Mouse (Mus musculus): ENCODE data around the gene Aff4.
A peak's percentile ranks its signal among the peaks of the same experiment; 100 is the strongest.
"Not testable (repeated sequence)": the region's sequence is repeated elsewhere in the genome, so short reads cannot be mapped to it uniquely, and the experiment has no call there.

Gene Aff4

DNA sequence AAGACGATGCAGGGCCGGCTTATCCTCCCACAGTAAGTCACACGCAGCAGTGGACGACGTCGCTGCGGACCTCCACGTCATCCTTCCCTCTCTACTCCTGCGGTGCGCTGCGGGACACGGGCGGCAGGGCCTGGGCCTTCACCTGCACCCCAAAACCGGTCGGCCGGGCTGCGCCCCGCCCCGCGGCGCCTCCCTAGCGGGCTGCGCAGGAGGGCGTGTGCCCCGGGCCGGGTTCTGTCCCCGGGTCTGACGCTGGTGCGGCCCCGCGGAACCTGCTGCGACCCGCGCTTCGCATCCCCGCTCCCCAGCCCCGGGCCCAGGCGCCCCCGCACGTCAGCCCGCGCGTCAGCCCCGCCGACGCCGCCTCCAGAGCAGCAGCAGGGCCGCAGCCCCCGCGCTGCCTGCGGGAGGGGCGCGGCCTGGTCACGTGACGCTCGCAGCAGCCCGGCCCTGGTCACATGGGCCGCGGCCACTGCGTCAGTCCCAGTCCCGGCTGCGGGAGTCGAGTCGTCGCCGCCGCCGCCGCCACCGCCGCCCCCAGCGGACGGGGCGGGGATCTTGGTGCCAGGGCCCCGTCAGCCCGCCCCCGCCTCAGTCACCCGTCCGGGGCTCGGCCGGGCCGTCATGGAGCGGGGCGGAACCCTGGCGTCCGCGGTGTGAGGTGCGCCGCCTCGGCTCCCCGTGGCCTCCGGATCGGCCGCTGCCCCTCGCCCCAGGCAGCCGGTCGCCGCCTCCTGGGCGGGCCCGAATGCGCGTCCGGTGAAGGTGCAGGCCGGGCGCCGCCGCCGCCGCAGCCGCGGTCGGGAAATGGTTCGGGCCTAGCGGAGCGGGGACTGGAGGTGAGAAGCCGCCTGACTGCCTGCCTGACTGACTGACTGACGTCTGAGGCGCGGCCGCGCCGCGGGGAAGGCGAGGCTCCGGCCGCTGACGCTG lies at the start of gene Aff4:
Gene Aff4, plus strand, starts transcription at position 543 of the 933 bp plus-strand sequence.
- DNase-seq (ENCODE audit: low read depth, low spot score) = peak; percentile 75

DNA sequence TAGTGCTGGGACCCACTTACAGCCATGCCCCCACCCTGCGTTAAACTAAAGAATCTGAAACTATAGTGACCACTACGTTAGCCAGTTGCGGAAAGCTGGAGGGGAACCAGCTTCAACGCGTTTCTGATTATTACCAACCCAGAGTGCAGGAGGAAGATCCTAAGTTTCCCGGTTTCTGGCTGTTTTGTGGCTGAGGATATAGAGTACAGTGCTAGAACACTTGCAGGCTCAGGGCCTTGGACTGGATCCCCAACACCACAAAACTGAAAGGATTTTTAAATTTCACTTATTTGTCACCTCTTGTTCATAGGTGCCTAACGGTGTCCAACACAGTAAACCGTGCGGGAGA lies 49.5 kb upstream of the Aff4 start:
- DNase-seq (ENCODE audit: low read depth, low spot score) = no peak

- no peak for DNase-seq (ENCODE audit: low read depth, low spot score)
Observed at GRCm38 (mm10) chr11:53304044-53304840, 46.4 kb upstream of the Aff4 start.

DNA sequence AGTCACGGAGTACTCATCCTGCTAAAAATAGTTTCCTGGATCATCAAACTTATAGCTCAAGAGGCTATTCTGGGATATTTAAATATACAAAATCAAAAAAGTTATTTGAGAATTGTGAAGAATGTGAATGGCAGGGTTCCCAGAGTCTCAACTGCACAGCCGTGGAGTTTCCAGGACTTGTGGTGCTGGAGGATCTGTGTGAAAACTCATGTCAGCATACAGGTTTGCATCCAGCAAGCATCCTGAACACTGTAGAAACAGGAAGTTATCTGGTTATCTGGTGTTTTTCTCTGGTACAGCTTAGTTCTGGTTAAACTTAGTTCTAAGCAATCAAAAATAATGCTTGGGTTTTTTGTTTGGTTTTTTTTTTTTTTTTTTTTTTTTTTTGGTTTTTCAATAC lies 43.7 kb upstream of the Aff4 start:
- DNase-seq (ENCODE audit: low read depth, low spot score) = no peak

DNA sequence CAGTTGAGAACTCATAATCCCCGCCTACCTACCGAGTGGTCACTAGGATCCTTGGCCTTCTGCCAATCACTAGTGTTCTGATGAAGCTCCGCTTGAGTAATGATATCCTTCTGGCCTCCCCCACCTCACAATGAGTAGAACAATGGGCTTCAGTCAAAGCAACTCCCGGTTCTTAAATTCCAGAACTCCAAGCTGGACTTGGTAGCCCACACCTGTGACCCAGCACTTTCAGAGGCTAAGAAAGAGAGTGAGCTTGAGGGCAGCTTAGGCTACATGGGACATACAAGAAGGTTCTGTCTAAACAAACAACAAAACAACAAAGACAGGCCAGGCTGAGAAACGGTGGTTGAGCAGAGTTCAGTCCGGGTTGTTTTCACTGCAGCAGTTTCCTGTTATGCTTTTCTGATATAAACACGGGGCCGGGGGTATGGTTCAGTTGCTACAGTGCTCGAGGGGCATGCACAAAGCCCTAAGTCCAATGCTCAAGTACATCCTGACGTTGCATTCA lies 43.0 kb upstream of the Aff4 start:
- no peak for DNase-seq (ENCODE audit: low read depth, low spot score)

- DNase-seq (ENCODE audit: low read depth, low spot score) = no peak
Observed at GRCm38 (mm10) chr11:53308251-53308864, 42.3 kb upstream of the Aff4 start.

GRCm38 (mm10) chr11:53308884-53309310 lies 41.7 kb upstream of the Aff4 start:
- no peak for DNase-seq (ENCODE audit: low read depth, low spot score)

DNA sequence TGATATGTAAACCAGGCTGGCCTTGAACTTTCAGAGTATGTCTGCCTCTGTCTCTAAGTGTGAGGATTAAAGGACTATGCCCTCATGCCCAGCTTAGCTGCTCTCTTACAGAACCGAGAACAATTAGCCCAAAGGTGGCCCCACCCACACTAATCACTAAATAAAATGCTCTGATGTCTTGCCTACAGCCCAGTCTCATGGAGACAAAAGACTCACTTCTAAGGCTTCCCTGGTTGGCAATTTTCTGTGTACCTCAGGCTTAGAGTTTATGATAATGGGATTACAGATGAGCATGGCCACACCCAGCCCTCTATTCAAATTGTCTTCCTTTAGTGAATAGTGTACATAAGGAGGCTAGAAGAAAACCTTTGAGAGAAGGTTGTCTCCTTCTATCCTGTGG lies 39.2 kb upstream of the Aff4 start:
- no peak for DNase-seq (ENCODE audit: low read depth, low spot score)

DNA sequence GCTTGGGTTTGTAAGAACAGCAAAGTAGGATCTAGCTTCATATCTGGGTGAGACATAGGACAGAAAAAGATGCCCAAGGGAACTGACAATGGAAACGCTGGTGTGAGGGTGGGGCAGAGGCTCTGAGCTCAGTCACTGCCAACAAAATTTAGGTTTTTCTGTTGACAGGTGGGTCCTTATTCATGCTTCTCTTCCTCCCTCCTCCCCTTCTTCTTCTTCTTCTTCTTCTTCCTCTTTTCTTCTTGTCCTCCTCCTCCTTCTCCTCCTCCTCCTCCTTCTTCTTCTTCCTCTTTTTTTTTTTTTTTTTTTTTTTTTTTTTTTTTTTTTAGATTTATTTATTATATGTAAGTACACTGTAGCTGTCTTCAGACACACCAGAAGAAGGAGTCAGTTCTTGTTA lies 37.8 kb upstream of the Aff4 start:
- DNase-seq (ENCODE audit: low read depth, low spot score) = not testable (repeated sequence)

DNA sequence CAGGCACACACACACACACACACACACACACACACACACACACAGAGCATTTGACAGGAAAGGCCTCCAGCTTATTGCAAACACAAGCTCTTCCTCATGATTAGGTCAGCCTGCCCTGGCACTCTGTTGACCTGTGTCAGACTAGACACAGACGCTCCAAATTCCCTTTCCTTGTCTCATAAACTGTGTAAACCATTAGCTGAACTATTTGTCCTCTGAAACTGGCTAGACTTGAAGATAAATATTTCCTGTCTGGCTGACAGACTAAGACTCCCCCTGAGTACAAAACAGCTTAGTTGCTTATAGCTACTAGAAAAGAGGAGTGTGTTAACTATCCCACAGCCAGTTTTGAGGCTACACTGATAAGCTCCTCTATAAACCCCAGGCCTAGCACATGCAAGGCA lies 35.9 kb upstream of the Aff4 start:
- no peak for DNase-seq (ENCODE audit: low read depth, low spot score)

DNA sequence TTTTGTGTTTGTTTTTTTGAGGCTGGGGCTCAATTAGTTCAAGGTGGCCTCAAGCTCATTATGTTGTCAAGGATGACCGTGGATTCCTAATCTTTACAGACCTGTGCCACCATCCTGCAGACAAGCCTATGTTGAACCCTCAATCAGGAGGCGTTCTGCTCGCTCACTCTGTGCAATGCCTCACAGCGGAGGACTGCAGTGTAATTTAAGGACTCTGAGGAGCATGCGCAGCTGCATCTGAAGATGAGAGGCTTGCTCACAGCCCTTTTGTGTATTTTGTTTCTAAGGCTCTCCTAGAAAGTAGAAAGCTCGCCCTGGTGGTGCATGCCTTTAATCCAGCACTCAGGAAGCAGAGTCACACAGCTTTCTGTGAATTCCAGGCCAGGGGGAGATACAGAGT lies 33.6 kb upstream of the Aff4 start:
- DNase-seq (ENCODE audit: low read depth, low spot score) = no peak

DNA sequence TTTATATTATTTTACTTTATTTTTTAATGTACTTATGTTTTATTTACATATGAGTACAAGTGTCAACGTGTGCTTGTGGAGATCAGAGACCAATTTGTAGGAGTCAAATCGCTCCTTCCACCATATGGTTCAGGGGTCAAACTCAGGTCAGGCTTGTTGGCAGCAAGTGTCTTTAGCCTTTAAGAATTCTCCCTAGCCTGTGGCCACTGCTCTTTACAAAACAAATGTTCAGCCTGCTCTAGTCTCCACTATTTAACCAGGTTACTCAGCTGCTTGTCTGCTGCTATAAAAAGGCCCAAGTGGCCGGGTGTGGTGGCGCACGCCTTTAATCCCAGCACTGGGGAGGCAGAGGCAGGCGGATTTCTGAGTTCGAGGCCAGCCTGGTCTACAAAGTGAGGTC lies 32.6 kb upstream of the Aff4 start:
- no peak for DNase-seq (ENCODE audit: low read depth, low spot score)

GRCm38 (mm10) chr11:53318568-53318967 lies 32.1 kb upstream of the Aff4 start:
- DNase-seq (ENCODE audit: low read depth, low spot score) = not testable (repeated sequence)

GRCm38 (mm10) chr11:53319867-53320266 lies 30.8 kb upstream of the Aff4 start:
- DNase-seq (ENCODE audit: low read depth, low spot score) = not testable (repeated sequence)

DNA sequence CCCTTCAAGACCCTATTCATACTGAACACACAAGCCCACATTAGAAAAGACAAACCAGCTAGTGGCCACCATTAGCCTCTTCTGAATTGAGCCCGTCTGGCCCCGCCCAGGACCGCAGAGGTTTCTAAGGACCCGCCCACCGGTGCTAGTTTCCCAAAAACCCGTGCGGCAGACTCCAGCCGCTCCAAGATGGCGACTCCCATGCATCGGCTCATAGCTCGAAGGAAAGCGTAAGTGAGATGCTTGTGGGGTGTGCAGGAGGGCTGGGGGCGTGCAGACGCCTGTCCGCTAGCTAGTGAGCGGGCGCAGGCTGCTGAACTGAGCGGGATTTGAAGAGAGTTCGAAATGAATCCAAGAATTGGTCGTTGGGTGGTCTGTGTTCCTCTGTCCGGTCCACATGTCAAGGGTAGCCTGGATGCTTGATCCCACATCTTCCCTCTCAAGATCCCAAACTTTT lies 26.1 kb upstream of the Aff4 start, which contains the start of gene Zcchc10:
Gene Zcchc10, plus strand, starts transcription at position 168 of the 457 bp plus-strand sequence.
- peak; percentile 81 for DNase-seq (ENCODE audit: low read depth, low spot score)

GRCm38 (mm10) chr11:53330325-53330724 lies 20.3 kb upstream of the Aff4 start:
- no peak for DNase-seq (ENCODE audit: low read depth, low spot score)

DNA sequence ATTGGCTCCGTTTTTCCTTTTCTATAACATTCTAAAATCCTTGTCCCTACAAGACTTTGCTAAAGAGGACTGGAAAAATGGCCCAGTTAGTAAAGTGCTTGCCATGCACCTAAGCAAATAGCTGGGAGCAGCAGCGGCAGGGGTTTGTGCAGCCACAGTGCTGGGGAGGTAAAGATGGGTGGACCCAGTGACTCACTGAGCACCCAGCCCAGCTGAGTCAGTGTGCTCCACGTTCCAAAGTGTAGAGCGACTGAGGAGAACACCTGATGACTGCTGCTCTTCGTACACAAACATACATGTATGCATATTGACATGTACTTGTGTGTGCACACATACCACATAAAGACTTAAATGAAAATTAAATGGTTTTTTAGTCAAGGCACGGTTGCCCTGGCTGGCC lies 19.5 kb upstream of the Aff4 start:
- DNase-seq (ENCODE audit: low read depth, low spot score) = no peak

- DNase-seq (ENCODE audit: low read depth, low spot score) = no peak
Observed at GRCm38 (mm10) chr11:53332076-53332680, 18.5 kb upstream of the Aff4 start.

- no peak for DNase-seq (ENCODE audit: low read depth, low spot score)
Observed at GRCm38 (mm10) chr11:53335505-53336181, 15.0 kb upstream of the Aff4 start.

DNA sequence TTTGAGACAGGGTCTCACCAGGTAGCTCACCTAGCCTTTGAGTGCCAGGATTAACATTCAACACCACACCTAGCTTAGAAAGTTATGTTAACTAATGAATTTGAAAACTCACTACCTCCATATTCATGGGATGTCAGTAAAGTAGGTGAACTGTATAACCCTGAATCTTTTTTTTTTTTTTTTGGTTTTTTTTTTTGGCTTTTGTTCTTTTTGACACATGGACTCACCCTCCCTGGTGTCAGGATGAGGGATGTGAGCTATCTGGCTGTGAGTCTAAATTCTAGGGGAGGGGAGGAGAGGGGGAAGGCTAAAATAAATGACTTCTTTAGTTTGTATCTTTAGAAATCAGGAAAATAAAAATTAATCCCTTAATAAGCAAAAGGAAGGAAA lies 14.5 kb upstream of the Aff4 start:
- no peak for DNase-seq (ENCODE audit: low read depth, low spot score)

GRCm38 (mm10) chr11:53336924-53337323 lies 13.7 kb upstream of the Aff4 start:
- no peak for DNase-seq (ENCODE audit: low read depth, low spot score)
